Mouse (Mus musculus): Measurements from ENCODE around the gene Myh14. TPM values are rescaled to one million over a fixed set of nuclear protein-coding genes. Genes with fewer than 3 reads are reported as not detected.

Gene Myh14
- polyA plus RNA-seq, 1 experiment, result 3.7 TPM

DNA sequence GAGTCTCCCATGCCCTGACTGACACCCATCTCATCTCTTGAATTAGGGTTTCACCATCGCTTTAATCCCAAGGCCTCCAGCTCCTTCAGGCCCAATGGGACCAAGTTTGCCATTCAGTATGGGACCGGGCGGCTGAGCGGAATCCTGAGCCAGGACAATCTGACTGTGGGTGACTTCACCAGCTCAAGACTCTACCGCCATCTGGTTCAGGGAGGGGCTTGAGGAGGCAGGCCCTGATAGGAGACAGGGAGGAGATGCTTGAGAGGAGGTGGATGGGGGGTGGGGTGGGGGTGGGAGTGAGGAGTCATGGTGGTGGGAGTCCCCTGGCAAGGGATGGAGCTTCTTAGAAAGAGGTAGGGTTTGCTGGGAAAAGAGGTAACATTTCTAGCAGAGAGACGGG lies 89.0 kb downstream of the Myh14 start:
- TF ChIP-seq POLR2A (IDR thresholded peaks at IDR 0.05; ENCODE audit: control insufficient read depth, extremely low read depth, insufficient read depth, low read length, poor library complexity) (no peak), CTCF (IDR thresholded peaks at IDR 0.05; ENCODE audit: borderline replicate concordance, control insufficient read depth, extremely low read depth, insufficient read depth, low read length, poor library complexity) (no peak)
- Histone ChIP-seq H3K4me3 (ENCODE audit: control insufficient read depth, insufficient read depth, low read length) (no peak overlapping the region), H3K27me3 (ENCODE audit: control insufficient read depth, insufficient read depth, low read length) (no peaks in the 10 kb centered on the region), H3K36me3 (ENCODE audit: control insufficient read depth, insufficient read depth, low read length) (no peaks in the 10 kb centered on the region), H3K27ac (ENCODE audit: control insufficient read depth, insufficient read depth, low read length) (no peak overlapping the region), H3K4me1 (replicated peaks; ENCODE audit: control insufficient read depth, insufficient read depth, low read length) (no peaks in the 10 kb centered on the region)
- DNase-seq, result no peak
- WGBS, result 93% methylated on average over 6 of the region's 6 CpGs

DNA sequence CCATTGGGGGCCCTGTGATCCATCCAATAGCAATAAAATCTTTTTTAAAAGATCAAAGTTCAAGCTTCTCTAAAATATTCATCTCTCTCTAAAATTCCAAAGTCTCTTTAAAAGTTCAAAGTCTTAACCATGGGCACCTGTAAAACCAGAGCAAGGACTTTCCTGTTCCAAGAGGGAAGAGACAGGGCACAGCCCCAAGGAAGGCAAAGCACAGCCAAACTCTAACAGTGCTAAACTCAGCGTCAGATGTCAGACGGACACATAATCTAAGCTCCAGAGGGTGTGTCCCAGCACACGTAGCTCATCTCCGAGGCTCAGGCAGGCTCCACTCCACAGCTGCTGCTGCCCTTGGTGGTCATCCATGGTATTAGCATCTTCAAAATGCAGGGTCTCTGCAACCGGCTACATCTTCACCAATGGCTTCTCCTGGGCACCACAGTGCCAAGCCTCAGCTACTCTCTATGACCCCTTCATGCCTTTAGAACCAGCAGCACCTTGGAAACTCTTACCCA lies 94.3 kb downstream of the Myh14 start:
- Histone ChIP-seq H3K4me3 (ENCODE audit: control insufficient read depth, insufficient read depth, low read length) (no peak overlapping the region), H3K4me1 (replicated peaks; ENCODE audit: control insufficient read depth, insufficient read depth, low read length) (no peaks in the 10 kb centered on the region), H3K36me3 (ENCODE audit: control insufficient read depth, insufficient read depth, low read length) (no peaks in the 10 kb centered on the region), H3K27ac (ENCODE audit: control insufficient read depth, insufficient read depth, low read length) (no peak overlapping the region), H3K27me3 (ENCODE audit: control insufficient read depth, insufficient read depth, low read length) (no peaks in the 10 kb centered on the region)
- DNase-seq, result no peak
- no peak for TF ChIP-seq CTCF (IDR thresholded peaks at IDR 0.05; ENCODE audit: borderline replicate concordance, control insufficient read depth, extremely low read depth, insufficient read depth, low read length, poor library complexity)
- TF ChIP-seq POLR2A (IDR thresholded peaks at IDR 0.05; ENCODE audit: control insufficient read depth, extremely low read depth, insufficient read depth, low read length, poor library complexity), result no peak
- 86% methylated on average over 5 of the region's 5 CpGs for WGBS

GRCm38 (mm10) chr7:44572956-44573484 lies 97.6 kb downstream of the Myh14 start:
- TF ChIP-seq POLR2A (IDR thresholded peaks at IDR 0.05; ENCODE audit: control insufficient read depth, extremely low read depth, insufficient read depth, low read length, poor library complexity) (no peak), CTCF (IDR thresholded peaks at IDR 0.05; ENCODE audit: borderline replicate concordance, control insufficient read depth, extremely low read depth, insufficient read depth, low read length, poor library complexity) (no peak)
- Histone ChIP-seq H3K4me1 (replicated peaks; ENCODE audit: control insufficient read depth, insufficient read depth, low read length) (no peaks in the 10 kb centered on the region), H3K27me3 (ENCODE audit: control insufficient read depth, insufficient read depth, low read length) (no peaks in the 10 kb centered on the region), H3K36me3 (ENCODE audit: control insufficient read depth, insufficient read depth, low read length) (no peaks in the 10 kb centered on the region), H3K4me3 (ENCODE audit: control insufficient read depth, insufficient read depth, low read length) (no peak overlapping the region), H3K27ac (ENCODE audit: control insufficient read depth, insufficient read depth, low read length) (no peak overlapping the region)
- no peak for DNase-seq
- WGBS, result 55% methylated on average over 5 of the region's 5 CpGs

DNA sequence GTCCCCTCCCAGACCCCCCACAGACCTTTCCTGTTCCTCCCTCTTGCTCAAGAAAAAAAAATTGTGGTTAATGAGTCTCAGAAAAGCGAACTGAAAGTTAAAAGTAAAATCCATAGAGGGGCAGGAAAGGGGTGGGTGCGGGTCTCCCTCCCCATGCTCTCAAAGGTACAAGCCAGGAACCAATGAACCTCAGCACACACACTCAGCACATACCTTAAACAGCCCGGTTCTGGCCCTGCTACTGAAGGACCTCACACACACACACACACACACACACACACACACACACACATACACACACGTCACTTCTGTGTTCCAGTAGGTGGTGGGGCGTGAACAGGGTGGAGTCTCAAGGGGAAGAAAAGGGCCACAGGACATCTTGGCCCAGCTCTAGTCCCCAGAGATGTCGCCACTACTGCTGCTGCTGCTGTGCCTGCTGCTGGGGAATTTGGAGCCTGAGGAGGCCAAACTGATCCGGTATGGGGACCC lies 98.4 kb downstream of the Myh14 start, which contains the start of gene Napsa:
TSS of gene Napsa (plus strand) at position 168 of the 489 bp plus-strand sequence.
- H3K27ac ChIP-seq (ENCODE audit: control insufficient read depth, insufficient read depth, low read length), result no peak within 1 kb of the TSS
- no peaks in the 10 kb centered on the region for H3K36me3 ChIP-seq (ENCODE audit: control insufficient read depth, insufficient read depth, low read length)
- H3K4me1 ChIP-seq (replicated peaks; ENCODE audit: control insufficient read depth, insufficient read depth, low read length), result no peaks in the 10 kb centered on the region
- no peak for DNase-seq
- H3K4me3 ChIP-seq (ENCODE audit: control insufficient read depth, insufficient read depth, low read length), result no peak within 1 kb of the TSS
- WGBS, result 3% methylated on average over 7 of the region's 7 CpGs
- TF ChIP-seq POLR2A (IDR thresholded peaks at IDR 0.05; ENCODE audit: control insufficient read depth, extremely low read depth, insufficient read depth, low read length, poor library complexity) (no peak), CTCF (IDR thresholded peaks at IDR 0.05; ENCODE audit: borderline replicate concordance, control insufficient read depth, extremely low read depth, insufficient read depth, low read length, poor library complexity) (no peak)
- H3K27me3 ChIP-seq (ENCODE audit: control insufficient read depth, insufficient read depth, low read length), result no peaks in the 10 kb centered on the region

DNA sequence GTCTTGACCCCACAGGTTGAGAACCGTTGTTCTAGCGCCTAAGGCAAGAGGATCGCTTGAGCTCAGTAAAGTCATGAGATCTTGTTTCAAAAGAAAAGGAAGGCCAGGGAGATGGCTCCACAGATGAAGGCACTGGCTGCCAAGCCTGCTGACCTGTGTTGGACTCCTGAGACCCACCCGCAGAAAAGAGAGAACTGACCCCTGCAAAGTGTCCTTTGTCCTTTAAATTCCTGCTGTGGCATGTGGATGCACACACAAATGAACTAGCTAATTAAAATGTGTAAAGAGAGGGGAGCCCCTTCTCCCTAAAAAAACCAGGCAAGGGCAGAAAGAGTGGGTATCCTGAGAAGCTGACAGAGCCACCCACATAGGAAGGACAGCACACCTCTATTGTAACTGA lies 98.8 kb downstream of the Myh14 start:
- DNase-seq, result no peak
- Histone ChIP-seq H3K36me3 (ENCODE audit: control insufficient read depth, insufficient read depth, low read length) (no peaks in the 10 kb centered on the region), H3K4me1 (replicated peaks; ENCODE audit: control insufficient read depth, insufficient read depth, low read length) (no peaks in the 10 kb centered on the region), H3K27ac (ENCODE audit: control insufficient read depth, insufficient read depth, low read length) (no peak overlapping the region), H3K27me3 (ENCODE audit: control insufficient read depth, insufficient read depth, low read length) (no peaks in the 10 kb centered on the region), H3K4me3 (ENCODE audit: control insufficient read depth, insufficient read depth, low read length) (no peak overlapping the region)
- WGBS, result 72% methylated on average over 4 of the region's 4 CpGs
- TF ChIP-seq POLR2A (IDR thresholded peaks at IDR 0.05; ENCODE audit: control insufficient read depth, extremely low read depth, insufficient read depth, low read length, poor library complexity), result no peak
- no peak for TF ChIP-seq CTCF (IDR thresholded peaks at IDR 0.05; ENCODE audit: borderline replicate concordance, control insufficient read depth, extremely low read depth, insufficient read depth, low read length, poor library complexity)

DNA sequence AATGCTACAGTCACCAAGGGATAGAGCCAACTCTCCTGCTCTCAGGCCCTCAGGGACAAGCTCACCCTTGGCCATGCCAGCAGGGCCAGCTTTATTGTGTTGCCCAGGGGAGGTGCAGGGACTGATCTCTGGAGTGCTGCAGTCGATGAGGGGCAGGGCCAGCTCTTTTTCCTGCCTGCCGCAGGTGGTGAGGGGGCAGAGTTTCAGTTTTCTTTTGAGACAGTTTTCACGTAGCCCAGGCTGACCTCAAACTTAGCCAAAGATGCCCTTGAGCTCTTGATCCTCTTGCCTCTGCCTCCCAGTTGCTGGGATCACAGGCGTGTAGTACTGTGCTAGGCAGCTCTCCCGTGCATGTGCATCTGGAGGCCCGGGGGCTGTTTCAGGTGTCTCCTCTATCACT lies 99.7 kb downstream of the Myh14 start:
- Histone ChIP-seq H3K36me3 (ENCODE audit: control insufficient read depth, insufficient read depth, low read length) (no peaks in the 10 kb centered on the region), H3K27ac (ENCODE audit: control insufficient read depth, insufficient read depth, low read length) (no peak overlapping the region), H3K4me3 (ENCODE audit: control insufficient read depth, insufficient read depth, low read length) (no peak overlapping the region), H3K4me1 (replicated peaks; ENCODE audit: control insufficient read depth, insufficient read depth, low read length) (no peaks in the 10 kb centered on the region), H3K27me3 (ENCODE audit: control insufficient read depth, insufficient read depth, low read length) (no peaks in the 10 kb centered on the region)
- no peak for DNase-seq
- TF ChIP-seq CTCF (IDR thresholded peaks at IDR 0.05; ENCODE audit: borderline replicate concordance, control insufficient read depth, extremely low read depth, insufficient read depth, low read length, poor library complexity), result no peak
- no peak for TF ChIP-seq POLR2A (IDR thresholded peaks at IDR 0.05; ENCODE audit: control insufficient read depth, extremely low read depth, insufficient read depth, low read length, poor library complexity)
- 36% methylated on average over 6 of the region's 6 CpGs for WGBS

All from thymus, adult 2 months (tissue).